Mouse (Mus musculus): Measurements from ENCODE around the gene Junb. TPM values are rescaled to one million over a fixed set of nuclear protein-coding genes. Genes with fewer than 3 reads are reported as not detected.

Gene Junb
- polyA plus RNA-seq, 1 experiment, result 128 TPM

DNA sequence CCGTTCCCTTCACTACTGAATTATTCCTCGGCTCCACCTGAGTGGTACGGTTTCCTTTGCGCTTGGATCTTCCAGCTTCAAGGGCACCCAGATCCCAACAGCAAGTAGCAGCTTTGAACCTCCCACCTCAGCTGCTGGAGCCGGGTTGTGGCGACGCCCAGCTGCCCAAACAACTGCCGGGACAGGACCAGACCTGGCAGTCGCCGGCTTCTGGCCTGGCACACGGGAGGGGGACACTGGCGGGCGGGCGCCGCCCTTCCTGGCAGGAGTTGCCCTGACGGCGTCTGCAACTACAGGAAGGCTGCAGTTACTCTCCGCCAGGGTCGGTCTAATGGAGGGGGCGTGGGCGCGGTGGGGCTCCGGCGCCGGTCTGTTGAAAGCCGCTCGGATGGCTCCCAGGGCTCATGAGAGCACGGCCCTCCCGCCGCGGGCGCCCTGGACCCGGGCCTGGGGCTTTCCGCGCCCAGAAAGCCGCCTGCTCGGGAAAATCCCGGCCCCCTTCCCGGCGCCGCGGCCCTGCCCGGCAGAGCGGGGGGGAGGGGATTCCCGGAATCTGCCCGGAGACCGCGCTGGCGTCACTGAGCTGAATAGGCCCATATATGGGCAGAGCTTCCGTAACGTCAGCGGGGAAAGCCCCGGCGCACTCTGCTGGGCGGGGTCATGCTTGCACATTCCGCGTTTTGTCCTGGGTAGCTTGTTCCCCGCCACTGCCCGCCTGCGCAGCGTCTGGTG is 2.3 kb downstream of the Junb start:
- TF ChIP-seq CTCF (IDR thresholded peaks at IDR 0.05; ENCODE audit: borderline replicate concordance, control insufficient read depth, extremely low read depth, insufficient read depth, low read length, poor library complexity) (0 out of 2 replicates have a peak, but pooled peaks have one; percentile 8), POLR2A (IDR thresholded peaks at IDR 0.05; ENCODE audit: control insufficient read depth, extremely low read depth, insufficient read depth, low read length, poor library complexity) (peak; percentile 44; the same call in 1 of the 2 replicates)
- peak overlapping the region; percentile 79 for H3K27ac ChIP-seq (ENCODE audit: control insufficient read depth, insufficient read depth, low read length)
- no peaks in the 10 kb centered on the region for H3K36me3 ChIP-seq (ENCODE audit: control insufficient read depth, insufficient read depth, low read length)
- peaks cover 24% of the 10 kb centered on the region for H3K4me1 ChIP-seq (replicated peaks; ENCODE audit: control insufficient read depth, insufficient read depth, low read length)
- 2% methylated on average over 61 of the region's 61 CpGs for WGBS
- peak overlapping the region; percentile 79 for H3K4me3 ChIP-seq (ENCODE audit: control insufficient read depth, insufficient read depth, low read length)
- peak; percentile 95 for DNase-seq
- H3K27me3 ChIP-seq (ENCODE audit: control insufficient read depth, insufficient read depth, low read length), result no peaks in the 10 kb centered on the region

DNA sequence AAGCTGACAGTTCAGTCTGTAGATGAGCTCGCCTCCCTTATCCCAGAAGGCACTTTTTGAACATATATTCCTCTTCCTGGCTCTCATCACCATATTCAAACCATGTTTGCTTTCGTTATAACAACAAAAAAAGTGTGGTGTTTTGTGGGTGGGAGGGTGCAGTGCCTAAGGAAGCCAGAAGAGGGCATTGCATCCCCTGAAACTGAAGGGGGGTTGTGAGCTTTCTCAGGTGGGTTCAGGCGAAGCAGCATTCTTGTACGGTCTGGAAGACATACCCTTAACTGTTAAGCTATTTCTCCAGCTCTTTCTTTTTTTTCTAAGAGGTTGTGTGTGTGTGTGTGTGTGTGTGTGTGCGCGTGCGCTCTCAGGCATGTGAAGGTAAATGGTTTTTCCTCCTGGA is 3.1 kb downstream of the Junb start:
- Histone ChIP-seq H3K36me3 (ENCODE audit: control insufficient read depth, insufficient read depth, low read length) (no peaks in the 10 kb centered on the region), H3K4me1 (replicated peaks; ENCODE audit: control insufficient read depth, insufficient read depth, low read length) (peaks cover 20% of the 10 kb centered on the region), H3K27me3 (ENCODE audit: control insufficient read depth, insufficient read depth, low read length) (no peaks in the 10 kb centered on the region), H3K4me3 (ENCODE audit: control insufficient read depth, insufficient read depth, low read length) (no peak overlapping the region), H3K27ac (ENCODE audit: control insufficient read depth, insufficient read depth, low read length) (no peak overlapping the region; the same call in 1 of the 2 replicates)
- WGBS, result 38% methylated on average over 7 of the region's 7 CpGs
- peak; percentile 84 for DNase-seq
- TF ChIP-seq CTCF (IDR thresholded peaks at IDR 0.05; ENCODE audit: borderline replicate concordance, control insufficient read depth, extremely low read depth, insufficient read depth, low read length, poor library complexity) (peak; percentile 26; the same call in 1 of the 2 replicates), POLR2A (IDR thresholded peaks at IDR 0.05; ENCODE audit: control insufficient read depth, extremely low read depth, insufficient read depth, low read length, poor library complexity) (no peak)

DNA sequence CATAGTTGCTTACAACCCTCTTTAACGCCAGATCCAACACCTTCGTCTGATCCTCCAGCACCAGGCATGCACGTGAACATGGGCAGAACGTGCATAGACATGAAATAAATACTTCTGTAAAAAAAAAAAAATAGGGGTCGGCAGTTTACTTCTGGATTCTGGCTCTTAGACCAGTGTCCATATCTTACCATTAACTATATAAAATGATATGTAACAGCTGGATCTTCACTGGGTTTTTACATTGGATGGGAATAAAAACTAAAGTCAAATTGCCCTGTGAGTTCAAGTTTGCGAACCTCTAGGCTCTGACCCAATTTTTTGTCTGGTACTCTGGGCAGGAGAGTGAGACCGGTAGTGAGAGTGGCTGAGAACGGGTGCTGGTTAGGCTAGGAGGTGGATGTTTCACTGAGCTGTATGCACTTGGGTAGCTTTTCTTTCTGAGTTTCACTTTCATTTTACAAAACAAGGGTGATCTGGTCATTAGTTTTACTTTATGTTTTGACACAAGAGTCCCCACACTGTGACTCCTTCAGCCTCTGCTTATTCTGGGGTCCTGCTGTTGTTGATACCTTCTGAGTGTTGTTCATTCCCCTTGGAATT is 3.9 kb downstream of the Junb start:
- peaks cover 17% of the 10 kb centered on the region for H3K4me1 ChIP-seq (replicated peaks; ENCODE audit: control insufficient read depth, insufficient read depth, low read length)
- no peak overlapping the region for H3K27ac ChIP-seq (ENCODE audit: control insufficient read depth, insufficient read depth, low read length)
- DNase-seq, result no peak
- no peak overlapping the region for H3K4me3 ChIP-seq (ENCODE audit: control insufficient read depth, insufficient read depth, low read length)
- WGBS, result 69% methylated on average over 8 of the region's 8 CpGs
- TF ChIP-seq POLR2A (IDR thresholded peaks at IDR 0.05; ENCODE audit: control insufficient read depth, extremely low read depth, insufficient read depth, low read length, poor library complexity) (no peak), CTCF (IDR thresholded peaks at IDR 0.05; ENCODE audit: borderline replicate concordance, control insufficient read depth, extremely low read depth, insufficient read depth, low read length, poor library complexity) (no peak)
- no peaks in the 10 kb centered on the region for H3K36me3 ChIP-seq (ENCODE audit: control insufficient read depth, insufficient read depth, low read length)
- H3K27me3 ChIP-seq (ENCODE audit: control insufficient read depth, insufficient read depth, low read length), result no peaks in the 10 kb centered on the region

DNA sequence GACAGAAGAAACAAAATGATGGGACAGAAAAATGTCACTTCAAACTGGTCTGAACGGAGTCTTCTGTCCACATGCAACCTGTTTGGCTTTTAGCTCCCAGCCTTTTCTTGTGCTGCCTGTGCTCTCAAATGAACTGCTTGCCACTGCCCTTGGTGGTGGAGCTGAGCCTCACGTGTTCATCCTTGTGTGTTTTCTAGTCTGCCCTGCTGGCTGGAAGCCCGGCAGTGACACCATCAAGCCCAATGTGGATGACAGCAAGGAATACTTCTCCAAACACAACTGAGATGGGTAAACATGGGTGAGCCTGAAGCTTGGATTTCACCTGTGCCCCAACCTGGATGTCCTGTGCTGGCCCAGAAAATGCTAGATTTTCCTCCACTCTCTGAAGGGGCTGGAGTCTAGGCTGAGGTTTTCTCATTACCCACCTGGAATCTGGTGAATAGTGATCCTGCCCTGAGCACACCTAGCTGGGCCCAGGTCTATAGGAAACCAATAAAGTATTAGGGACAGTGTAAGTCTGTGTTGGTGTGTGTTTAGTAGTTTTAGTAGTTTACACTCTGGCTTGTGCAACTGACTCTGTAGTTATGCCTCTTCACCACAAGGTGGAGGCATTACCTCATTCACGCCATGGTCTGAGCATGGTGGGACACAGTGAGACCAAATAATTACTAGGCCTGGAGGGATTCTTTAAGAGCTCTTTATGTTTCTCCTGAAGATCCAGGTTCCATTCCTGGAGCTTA is 4.5 kb downstream of the Junb start:
- Histone ChIP-seq H3K27me3 (ENCODE audit: control insufficient read depth, insufficient read depth, low read length) (no peaks in the 10 kb centered on the region), H3K4me3 (ENCODE audit: control insufficient read depth, insufficient read depth, low read length) (no peak overlapping the region), H3K4me1 (replicated peaks; ENCODE audit: control insufficient read depth, insufficient read depth, low read length) (peaks cover 15% of the 10 kb centered on the region), H3K27ac (ENCODE audit: control insufficient read depth, insufficient read depth, low read length) (no peak overlapping the region), H3K36me3 (ENCODE audit: control insufficient read depth, insufficient read depth, low read length) (no peaks in the 10 kb centered on the region)
- TF ChIP-seq CTCF (IDR thresholded peaks at IDR 0.05; ENCODE audit: borderline replicate concordance, control insufficient read depth, extremely low read depth, insufficient read depth, low read length, poor library complexity) (no peak), POLR2A (IDR thresholded peaks at IDR 0.05; ENCODE audit: control insufficient read depth, extremely low read depth, insufficient read depth, low read length, poor library complexity) (no peak)
- WGBS, result 82% methylated on average over 4 of the region's 4 CpGs
- DNase-seq, result peak; percentile 54

DNA sequence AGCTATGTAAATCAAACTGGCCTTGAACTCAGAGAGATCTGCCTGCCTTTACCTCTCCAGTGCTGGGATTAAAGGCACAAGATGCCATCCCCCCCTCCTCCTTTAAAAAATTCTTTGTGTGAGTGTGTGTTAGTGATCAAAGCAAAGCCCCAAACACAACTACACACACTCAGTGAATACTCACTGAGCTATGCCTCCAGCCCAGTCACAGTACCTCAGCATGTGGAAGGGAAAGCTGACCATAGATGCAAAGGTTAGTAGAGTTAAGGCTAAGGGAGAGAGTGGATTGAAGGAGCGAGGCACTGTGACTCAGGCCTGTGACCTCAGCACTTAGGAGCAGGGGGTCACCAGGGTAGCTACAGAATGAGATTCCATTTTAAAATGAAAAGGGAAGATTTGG is 5.4 kb downstream of the Junb start:
- H3K27me3 ChIP-seq (ENCODE audit: control insufficient read depth, insufficient read depth, low read length), result no peaks in the 10 kb centered on the region

DNA sequence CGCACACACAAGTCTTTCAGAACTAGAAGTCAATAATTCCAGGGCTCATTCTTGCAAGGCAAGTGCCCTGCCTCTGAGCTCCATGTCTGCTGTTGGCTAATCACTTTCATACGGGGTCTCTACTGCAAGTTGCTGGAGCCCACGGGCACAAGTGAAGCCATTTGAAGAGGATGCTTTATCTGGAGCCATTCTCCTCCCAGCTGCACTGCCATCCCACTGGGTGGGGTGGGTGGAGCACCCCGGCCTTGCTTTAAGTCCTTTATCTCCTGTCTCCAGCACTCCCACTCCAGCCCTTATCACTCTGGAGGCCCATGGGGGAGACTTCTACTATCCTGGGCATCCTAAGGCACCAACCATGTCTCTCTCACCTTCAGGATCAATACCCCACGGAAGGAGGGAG is 7.6 kb downstream of the Junb start:
- no peak overlapping the region for H3K4me3 ChIP-seq (ENCODE audit: control insufficient read depth, insufficient read depth, low read length)
- WGBS, result 90% methylated on average over 5 of the region's 5 CpGs
- no peaks in the 10 kb centered on the region for H3K27me3 ChIP-seq (ENCODE audit: control insufficient read depth, insufficient read depth, low read length)
- no peak overlapping the region for H3K27ac ChIP-seq (ENCODE audit: control insufficient read depth, insufficient read depth, low read length)
- peaks cover 27% of the 10 kb centered on the region for H3K4me1 ChIP-seq (replicated peaks; ENCODE audit: control insufficient read depth, insufficient read depth, low read length)
- TF ChIP-seq CTCF (IDR thresholded peaks at IDR 0.05; ENCODE audit: borderline replicate concordance, control insufficient read depth, extremely low read depth, insufficient read depth, low read length, poor library complexity), result no peak
- no peak for TF ChIP-seq POLR2A (IDR thresholded peaks at IDR 0.05; ENCODE audit: control insufficient read depth, extremely low read depth, insufficient read depth, low read length, poor library complexity)
- no peak for DNase-seq
- no peaks in the 10 kb centered on the region for H3K36me3 ChIP-seq (ENCODE audit: control insufficient read depth, insufficient read depth, low read length)

More for the DNA sequence above, 5.4 kb downstream of the Junb start:
- Histone ChIP-seq H3K4me1 (replicated peaks; ENCODE audit: control insufficient read depth, insufficient read depth, low read length) (peaks cover 18% of the 10 kb centered on the region), H3K27ac (ENCODE audit: control insufficient read depth, insufficient read depth, low read length) (no peak overlapping the region), H3K36me3 (ENCODE audit: control insufficient read depth, insufficient read depth, low read length) (no peaks in the 10 kb centered on the region), H3K4me3 (ENCODE audit: control insufficient read depth, insufficient read depth, low read length) (no peak overlapping the region)
- TF ChIP-seq CTCF (IDR thresholded peaks at IDR 0.05; ENCODE audit: borderline replicate concordance, control insufficient read depth, extremely low read depth, insufficient read depth, low read length, poor library complexity) (no peak), POLR2A (IDR thresholded peaks at IDR 0.05; ENCODE audit: control insufficient read depth, extremely low read depth, insufficient read depth, low read length, poor library complexity) (no peak)
- DNase-seq, result no peak
- 100% methylated on average over 1 of the region's 1 CpGs for WGBS

Data from thymus, adult 2 months (tissue).